Mouse (Mus musculus): Measurements from ENCODE around the gene Morc1.

Gene Morc1

GRCm38 (mm10) chr16:48431027-48431426 is at the start of gene Morc1:
Gene Morc1, plus strand, starts transcription at chr16:48431237.
- DNase-seq (ENCODE audit: low read depth, low spot score): no peak

- no peak for DNase-seq (ENCODE audit: low read depth, low spot score)
Measured at GRCm38 (mm10) chr16:48383582-48384257, 47.3 kb upstream of the Morc1 start.

GRCm38 (mm10) chr16:48386982-48387381 is 44.1 kb upstream of the Morc1 start:
- DNase-seq (ENCODE audit: low read depth, low spot score): peak; percentile 53

- no peak for DNase-seq (ENCODE audit: low read depth, low spot score)
Measured at GRCm38 (mm10) chr16:48395278-48395677, 35.8 kb upstream of the Morc1 start.

- no peak for DNase-seq (ENCODE audit: low read depth, low spot score)
Measured at GRCm38 (mm10) chr16:48402963-48403362, 28.1 kb upstream of the Morc1 start.

GRCm38 (mm10) chr16:48403423-48403822 is 27.6 kb upstream of the Morc1 start:
- no peak for DNase-seq (ENCODE audit: low read depth, low spot score)

GRCm38 (mm10) chr16:48404009-48404408 is 27.0 kb upstream of the Morc1 start:
- DNase-seq (ENCODE audit: low read depth, low spot score): no peak

GRCm38 (mm10) chr16:48405674-48406403 is 25.2 kb upstream of the Morc1 start:
- DNase-seq (ENCODE audit: low read depth, low spot score): no peak

GRCm38 (mm10) chr16:48409580-48409979 is 21.5 kb upstream of the Morc1 start:
- no peak for DNase-seq (ENCODE audit: low read depth, low spot score)

- no peak for DNase-seq (ENCODE audit: low read depth, low spot score)
Measured at GRCm38 (mm10) chr16:48410125-48410524, 20.9 kb upstream of the Morc1 start.

- no peak for DNase-seq (ENCODE audit: low read depth, low spot score)
Measured at GRCm38 (mm10) chr16:48412246-48412645, 18.8 kb upstream of the Morc1 start, which contains the start of gene Gm5485. Gene Gm5485, minus strand, starts transcription at chr16:48412416.

- no peak for DNase-seq (ENCODE audit: low read depth, low spot score)
Measured at GRCm38 (mm10) chr16:48418557-48418956, 12.5 kb upstream of the Morc1 start.

GRCm38 (mm10) chr16:48419035-48419434 is 12.0 kb upstream of the Morc1 start:
- no peak for DNase-seq (ENCODE audit: low read depth, low spot score)

- DNase-seq (ENCODE audit: low read depth, low spot score): no peak
Measured at GRCm38 (mm10) chr16:48422501-48422900, 8.5 kb upstream of the Morc1 start.

- DNase-seq (ENCODE audit: low read depth, low spot score): no peak
Measured at GRCm38 (mm10) chr16:48424069-48424468, 7.0 kb upstream of the Morc1 start.

GRCm38 (mm10) chr16:48429427-48429826 is 1.6 kb upstream of the Morc1 start:
- no peak for DNase-seq (ENCODE audit: low read depth, low spot score)

- no peak for DNase-seq (ENCODE audit: low read depth, low spot score)
Measured at GRCm38 (mm10) chr16:48435454-48435853, 4.4 kb downstream of the Morc1 start.

- DNase-seq (ENCODE audit: low read depth, low spot score): no peak
Measured at GRCm38 (mm10) chr16:48437476-48437875, 6.4 kb downstream of the Morc1 start.

GRCm38 (mm10) chr16:48444589-48444988 is 13.6 kb downstream of the Morc1 start:
- DNase-seq (ENCODE audit: low read depth, low spot score): no peak

- no peak for DNase-seq (ENCODE audit: low read depth, low spot score)
Measured at GRCm38 (mm10) chr16:48446161-48446925, 15.3 kb downstream of the Morc1 start.

GRCm38 (mm10) chr16:48453264-48453663 is 22.2 kb downstream of the Morc1 start:
- DNase-seq (ENCODE audit: low read depth, low spot score): no peak

GRCm38 (mm10) chr16:48473396-48473795 is 42.4 kb downstream of the Morc1 start:
- DNase-seq (ENCODE audit: low read depth, low spot score): no peak

Data from brain, adult 2 months (tissue).